19 mouse cellular contexts compared by ENCODE assay signal in the genomic region with DNA sequence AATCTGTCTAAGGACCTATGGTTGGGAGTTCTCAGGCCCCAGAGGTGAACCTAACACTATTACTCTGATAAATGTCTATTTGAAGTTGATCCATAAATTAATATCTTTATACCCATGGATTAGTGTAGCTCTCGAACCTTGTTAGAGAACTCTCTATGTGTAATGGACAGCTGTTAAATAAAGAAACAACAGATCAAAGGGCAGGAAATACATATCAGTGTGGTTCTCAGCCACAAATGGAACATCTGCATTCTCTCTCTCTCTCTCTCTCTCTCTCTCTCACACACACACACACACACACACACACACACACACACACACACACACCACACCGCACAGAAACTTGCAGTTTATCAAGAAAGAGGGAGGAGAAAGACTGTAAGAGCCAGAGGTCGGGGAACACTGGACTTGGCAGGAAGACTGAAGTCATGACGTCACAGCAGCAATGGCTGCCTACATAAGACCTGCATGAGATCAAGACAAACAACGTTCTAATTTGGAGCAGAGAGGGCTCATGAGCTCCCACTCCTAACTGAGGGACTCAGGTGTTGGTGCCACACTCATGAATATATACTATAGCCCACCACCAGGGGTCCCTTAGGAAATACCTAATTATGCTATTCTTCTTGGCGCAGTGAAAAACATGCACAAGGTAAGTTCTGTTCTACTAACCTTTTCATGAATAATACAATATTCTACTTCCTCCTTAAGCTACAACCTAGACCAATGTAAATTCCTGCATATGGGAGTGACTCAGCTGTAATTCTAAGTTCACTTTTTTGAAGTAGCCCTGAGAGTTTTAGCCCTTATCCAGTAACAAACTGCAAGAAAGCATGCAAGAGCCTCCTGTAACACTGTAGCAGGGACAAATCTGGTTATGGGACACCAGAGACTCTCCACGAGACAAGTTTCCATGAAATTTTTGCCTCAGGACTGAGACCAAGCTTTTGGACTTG. TPM values are rescaled to one million over a fixed set of nuclear protein-coding genes. Genes with fewer than 3 reads are reported as not detected.
DNase-seq lines count a peak whose midpoint lies in the region; ATAC-seq and TF ChIP-seq lines count a peak whose summit lies in the region.
"Had no signal": no experiment of that assay in that cellular context is flagged by ENCODE, and none has a peak within 500 bp of the region (broad histone marks: within the 10 kb centered on the region; RNA-seq: fewer than 3 reads in every experiment).

No protein-coding gene starts in this region.

- DNase-seq in lung, postnatal 0 days (ENCODE audit: low spot score) = peak; percentile 24
- DNase-seq in lung, postnatal 10 days = no peak
- peak; percentile 19 for DNase-seq in ES-CJ7 (ENCODE audit: low read depth, low spot score)
- peak; percentile 13 for DNase-seq in T-cell, adult 2 months (ENCODE audit: low spot score)
- DNase-seq in testis, postnatal 14 days (ENCODE audit: low spot score) = no peak
- DNase-seq in hindbrain, embryonic 10.5 days (ENCODE audit: low spot score) = no peak
- DNase-seq in testis, postnatal 10 days (ENCODE audit: low spot score) = no peak
- DNase-seq: adrenal gland, adult 2 months; cerebellum, postnatal 14 days; kidney, postnatal 10 days had no signal

- no peaks in the 10 kb centered on the region for H3K27me3 ChIP-seq in lung, postnatal 0 days (replicated peaks; ENCODE audit: insufficient read depth, low read length)
- no peaks in the 10 kb centered on the region for H3K27me3 ChIP-seq in hindbrain, embryonic 10.5 days (ENCODE audit: insufficient read depth, poor library complexity, severe bottlenecking)

- no peak; the same call in 1 of the 2 replicates for ATAC-seq in lung, postnatal 0 days
- peak; percentile 72 for ATAC-seq in megakaryocyte-erythroid progenitor cell, adult 5-6 weeks (replicated peaks; ENCODE audit: low FRiP score, low TSS enrichment, poor library complexity, severe bottlenecking)

- no peaks in the 10 kb centered on the region for H3K36me3 ChIP-seq in lung, postnatal 0 days (ENCODE audit: insufficient read depth, low read length)
- no peaks in the 10 kb centered on the region for H3K36me3 ChIP-seq in hindbrain, embryonic 10.5 days
- H3K36me3 ChIP-seq: limb, embryonic 10.5 days had no signal

- no peak for TF ChIP-seq EP300 in lung, postnatal 0 days (IDR thresholded peaks at IDR 0.05)

- no peak overlapping the region for H3K9ac ChIP-seq in lung, postnatal 0 days (replicated peaks; ENCODE audit: low read depth)
- H3K9ac ChIP-seq: liver, embryonic 14.5 days had no signal

- TF ChIP-seq CTCF in lung, postnatal 0 days (IDR thresholded peaks at IDR 0.05) = 0 out of 2 replicates have a peak, but pooled peaks have one; percentile 7

- no peaks in the 10 kb centered on the region for H3K4me1 ChIP-seq in lung, postnatal 0 days (ENCODE audit: insufficient read depth, low read depth, low read length)
- H3K4me1 ChIP-seq in hindbrain, embryonic 10.5 days (replicated peaks) = no peaks in the 10 kb centered on the region
- H3K4me1 ChIP-seq: limb, embryonic 10.5 days had no signal

- H3K4me2 ChIP-seq in lung, postnatal 0 days (replicated peaks; ENCODE audit: low read depth, low read length) = no peak overlapping the region

- no peaks in the 10 kb centered on the region for H3K9me3 ChIP-seq in lung, postnatal 0 days (ENCODE audit: low read length)
- no peaks in the 10 kb centered on the region for H3K9me3 ChIP-seq in hindbrain, embryonic 10.5 days
- H3K9me3 ChIP-seq: limb, embryonic 10.5 days had no signal

- H3K27ac ChIP-seq in lung, postnatal 0 days (ENCODE audit: low read length) = no peak overlapping the region
- H3K27ac ChIP-seq in hindbrain, embryonic 10.5 days = no peak overlapping the region
- H3K27ac ChIP-seq: limb, embryonic 10.5 days; liver, embryonic 14.5 days; macrophage had no signal

- H3K4me3 ChIP-seq in lung, postnatal 0 days (ENCODE audit: low read depth, low read length) = no peak overlapping the region
- no peak overlapping the region for H3K4me3 ChIP-seq in hindbrain, embryonic 10.5 days
- H3K4me3 ChIP-seq: limb, embryonic 10.5 days had no signal

- 44% methylated on average over 6 of the region's 7 CpGs for WGBS in lung, postnatal 0 days
- WGBS in hindbrain, embryonic 10.5 days = 81% methylated on average over 7 of the region's 7 CpGs

RNA-seq across cellular contexts. Expression of a gene that starts 12.4 kb away (rescaled TPM):
- 1.0 TPM in 2 replicates for polyA plus RNA-seq in lung, postnatal 0 days (2015; fragmentation: Nextera tagmentation; extraction: Ambion mirVana)
- total RNA-seq in megakaryocyte-erythroid progenitor cell, adult 5-6 weeks (2014; fragmentation: Nextera tagmentation) = not detected in 2 replicates
- total RNA-seq in megakaryocyte-erythroid progenitor cell, adult 5-6 weeks (2017) = 0.04 TPM in 1 of 2 replicates, not detected in the other
- 0.66 and 1.0 TPM in 2 replicates for polyA plus RNA-seq in hindbrain, embryonic 10.5 days (2016; fragmentation: Nextera tagmentation; extraction: Ambion mirVana)
- total RNA-seq: neutrophil, adult 5-6 weeks had no signal

RNA-seq across cellular contexts. Expression of a gene that starts 14.8 kb away (rescaled TPM):
- polyA plus RNA-seq in lung, postnatal 0 days (2015; fragmentation: Nextera tagmentation; extraction: Ambion mirVana) = not detected in 2 replicates
- not detected in 2 replicates for total RNA-seq in megakaryocyte-erythroid progenitor cell, adult 5-6 weeks (2014; fragmentation: Nextera tagmentation)
- total RNA-seq in megakaryocyte-erythroid progenitor cell, adult 5-6 weeks (2017) = not detected in 2 replicates
- polyA plus RNA-seq in hindbrain, embryonic 10.5 days (2016; fragmentation: Nextera tagmentation; extraction: Ambion mirVana) = not detected in 2 replicates
- total RNA-seq: adrenal gland, adult 2 months; heart, postnatal 25 days; layer of hippocampus, postnatal 10 days; neutrophil, adult 5-6 weeks had no signal
- polyA plus RNA-seq: adrenal gland, adult 2 months; embryonic facial prominence, embryonic 11.5 days; gonadal fat pad, adult 2 months; limb, embryonic 10.5 days; liver, embryonic 14.5 days; macrophage had no signal

Comparison
In these comparisons a context has a peak if more than half of its experiments do, and no peak if none do; other contexts are left out.
1. DNase-seq: peak in lung, postnatal 0 days (single experiment), ES-CJ7 (single experiment) and T-cell, adult 2 months (single experiment); none in lung, postnatal 10 days (single experiment), testis, postnatal 14 days (single experiment), hindbrain, embryonic 10.5 days (single experiment) and testis, postnatal 10 days (single experiment).